Mouse (Mus musculus): ENCODE results near the gene Tuft1.

DNA sequence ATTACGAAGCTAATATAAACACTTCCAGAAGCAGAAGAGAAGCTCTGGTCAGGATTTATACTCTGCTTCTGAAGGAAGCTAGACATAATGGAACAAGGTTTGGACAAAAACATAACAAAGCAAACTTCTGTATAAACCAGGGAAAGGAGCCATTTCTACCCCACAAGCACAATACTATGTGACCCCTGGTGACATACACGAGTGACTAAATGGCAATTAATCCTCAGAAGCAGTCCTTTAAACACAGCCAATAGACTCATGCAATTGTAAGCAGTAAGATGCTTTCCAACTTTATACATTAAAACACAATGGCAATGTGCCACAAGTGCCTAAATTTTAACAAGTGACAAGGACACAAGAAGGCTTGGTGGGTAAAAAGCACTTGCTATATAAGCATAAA, 91.4 kb downstream of the Tuft1 start:
- TF ChIP-seq CTCF (IDR thresholded peaks at IDR 0.05; ENCODE audit: insufficient read depth, low read depth, low read length) (no peak), POLR2A (IDR thresholded peaks at IDR 0.05; ENCODE audit: insufficient read depth, low read depth, low read length) (no peak)

All from olfactory bulb, adult 2 months (tissue).